Mouse (Mus musculus) skeletal muscle tissue, postnatal 0 days (tissue): ENCODE results near the gene Ubxn10. TPM values are rescaled to one million over a fixed set of nuclear protein-coding genes. Genes with fewer than 3 reads are reported as not detected.

Experiments
- polyA plus RNA-seq: library from polyadenylated mRNA; unstranded; fragments of >200 nt; fragmentation: Nextera tagmentation; extraction: Ambion mirVana; gene quantifications from 2 replicates; pipeline ENCODE4 v1.2.1, GENCODE M21; 2015

The Ubxn10 gene
- 0.31 and 0.37 TPM in 2 replicates for polyA plus RNA-seq

DNA sequence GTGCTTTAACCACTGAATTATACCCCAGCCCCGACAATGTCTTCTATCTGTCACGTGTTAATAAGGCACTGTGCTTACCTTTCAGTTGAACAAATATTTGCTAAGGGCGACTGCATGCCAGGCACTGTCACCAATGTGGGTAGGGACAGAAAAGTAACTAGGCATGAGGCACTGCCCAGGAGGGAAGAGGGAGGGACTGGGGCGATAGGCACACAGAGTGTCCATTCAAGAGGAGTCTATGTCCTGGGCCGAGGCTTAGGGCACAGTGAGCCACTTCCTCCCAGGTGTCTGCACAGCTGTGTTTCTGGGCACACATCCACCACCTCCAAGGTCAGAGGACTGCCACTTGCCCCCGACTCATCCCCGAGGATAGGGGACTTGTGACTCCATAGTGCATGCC lies at the start of gene Ubxn10:
Gene Ubxn10 (minus strand): TSS at position 137 of the 400 bp plus-strand sequence.

DNA sequence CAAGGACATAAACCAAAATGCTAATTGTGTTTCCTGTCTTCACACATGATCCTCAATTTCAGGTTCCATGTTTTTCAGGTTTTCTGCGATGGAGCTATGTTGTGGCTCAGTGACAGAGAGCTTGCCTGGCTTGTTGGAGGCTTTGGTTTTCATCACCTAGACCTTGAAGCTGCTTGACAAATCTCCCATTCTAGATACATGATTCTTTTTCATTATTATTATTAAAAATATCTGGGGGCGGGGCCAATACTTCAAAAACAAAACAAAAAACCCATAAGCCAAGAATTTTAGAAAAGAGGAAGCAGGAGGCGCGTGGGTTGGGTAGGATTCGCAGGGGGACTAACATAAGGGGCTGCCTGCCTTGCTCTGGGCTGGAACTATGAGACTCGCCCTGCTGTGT lies 38.5 kb upstream of the Ubxn10 start, which contains the start of gene Pla2g2d:
Gene Pla2g2d (plus strand): TSS at position 301 of the 400 bp plus-strand sequence.

DNA sequence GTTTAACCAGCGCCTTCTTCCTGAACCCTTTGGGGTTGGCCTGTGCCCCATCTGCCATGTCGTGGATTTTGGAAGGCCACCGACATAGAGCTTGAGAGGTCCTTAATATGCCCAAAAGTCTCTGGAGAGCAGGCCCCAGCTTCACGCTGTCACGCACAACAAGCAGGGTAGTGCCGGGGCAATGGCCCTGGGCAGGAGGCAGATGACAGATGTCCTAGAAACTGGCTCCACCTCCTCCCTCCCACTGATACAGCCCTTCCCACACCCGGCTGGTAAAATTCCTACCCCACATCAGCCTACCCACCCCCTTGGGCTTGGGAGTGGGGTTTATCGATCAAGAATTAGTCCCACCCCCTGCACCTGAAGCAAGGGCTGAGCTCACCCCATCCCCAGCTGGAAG lies 20.4 kb upstream of the Ubxn10 start, which contains the start of gene Pla2g2f:
Gene Pla2g2f (minus strand): TSS at position 211 of the 400 bp plus-strand sequence.

GRCm38 (mm10) chr4:138724354-138725126 lies 12.4 kb downstream of the Ubxn10 start, which contains the start of gene Pla2g2c:
TSS of gene Pla2g2c (plus strand) at chr4:138724792.

Other genes starting within 250 kb of the Ubxn10 start
- not detected in 2 replicates for gene Vwa5b1, start 101.3 kb downstream of the Ubxn10 start, polyA plus RNA-seq
- 0.18 and 0.21 TPM in 2 replicates for gene Pla2g2c, start 12.4 kb downstream of the Ubxn10 start, polyA plus RNA-seq
- 3.3 TPM in 1 of 2 replicates, not detected in the other for gene Pla2g2f, start 20.5 kb upstream of the Ubxn10 start, polyA plus RNA-seq
- gene Pla2g2d, start 38.6 kb upstream of the Ubxn10 start, polyA plus RNA-seq = 0.12 and 0.40 TPM in 2 replicates
- 1.8 and 1.9 TPM in 2 replicates for gene Pla2g5, start 126.3 kb upstream of the Ubxn10 start, polyA plus RNA-seq
- not detected in 2 replicates for gene Gm13030, start 136.8 kb upstream of the Ubxn10 start, polyA plus RNA-seq
- 0.40 TPM in 1 of 2 replicates, not detected in the other for gene Pla2g2e, start 140.8 kb upstream of the Ubxn10 start, polyA plus RNA-seq
- 4.2 and 4.5 TPM in 2 replicates for gene Otud3, start 176.8 kb upstream of the Ubxn10 start, polyA plus RNA-seq
- not detected in 2 replicates for gene Rnf186, start 229.9 kb upstream of the Ubxn10 start, polyA plus RNA-seq
- gene Tmco4, start 235.7 kb upstream of the Ubxn10 start, polyA plus RNA-seq = 3.7 and 4.1 TPM in 2 replicates